Mouse (Mus musculus) spleen, postnatal 4 days (tissue): ENCODE results near the gene Tor4a.

Experiments
- DNase-seq, 2 experiments: peaks; one replicate each; pipeline ENCODE4 v3.0.0; 2022; ENCODE audit warnings: low spot score in 2 of 2

Gene Tor4a

DNA sequence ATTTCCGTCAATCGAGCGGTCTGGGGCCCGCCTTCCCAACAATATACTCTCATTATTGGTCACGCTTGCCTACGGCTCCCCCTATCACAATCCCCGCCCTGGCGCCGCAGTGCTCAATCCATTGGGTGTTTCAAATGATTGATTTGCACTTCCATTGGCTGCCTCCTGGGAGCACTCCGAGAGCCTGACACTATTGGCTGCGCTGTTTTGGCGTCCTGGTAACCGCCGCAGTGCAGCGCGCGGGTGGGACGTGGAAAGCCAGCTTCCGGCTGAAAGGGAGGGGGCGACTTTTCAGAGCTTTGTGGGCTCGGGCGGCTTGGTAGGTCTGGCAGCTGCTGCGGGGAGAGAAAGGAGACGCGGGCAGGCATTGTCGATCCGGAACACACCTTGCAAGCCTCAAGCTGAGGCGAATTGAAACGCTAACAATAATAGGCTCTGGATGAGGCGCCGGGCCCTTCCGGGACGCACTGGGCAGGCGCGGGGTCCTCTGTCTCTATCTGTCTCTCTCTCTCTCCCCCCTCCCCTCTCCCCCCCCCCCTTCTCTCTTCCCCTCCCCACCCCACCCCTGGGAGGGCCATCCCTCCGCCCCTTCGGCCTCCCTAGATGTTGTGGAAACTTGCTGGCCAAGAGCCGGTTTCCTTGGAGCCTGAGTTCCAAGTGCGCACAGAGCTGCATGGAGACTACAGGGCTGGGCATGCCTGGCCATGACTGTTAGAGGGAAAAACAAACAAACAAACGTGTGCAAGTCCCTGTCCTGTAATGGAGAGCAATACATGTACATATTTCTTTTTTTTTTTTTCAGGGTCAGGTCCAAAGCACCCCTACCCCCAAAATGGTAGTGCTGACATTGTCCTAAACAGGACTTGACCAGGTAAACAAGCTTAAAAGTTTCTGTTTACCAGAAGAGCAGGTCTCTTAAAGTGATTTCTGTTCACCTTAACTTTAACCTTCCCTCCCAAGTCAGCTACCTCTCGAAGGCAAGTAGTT lies 28.4 kb upstream of the Tor4a start:
- peak; percentile 96 to 98 for DNase-seq

DNA sequence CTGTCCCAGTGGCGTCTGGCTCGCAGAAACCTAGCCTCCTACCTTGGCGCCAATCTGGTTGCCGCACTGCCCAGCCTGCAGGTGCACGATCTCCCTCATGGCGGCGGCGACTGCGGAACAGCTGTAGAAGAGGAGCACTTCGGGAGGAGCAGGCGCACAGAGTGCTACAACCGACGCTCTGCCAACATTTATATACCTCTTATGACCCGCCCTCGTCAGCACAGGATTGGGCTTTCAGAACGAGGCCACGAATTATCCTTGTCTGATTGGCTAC lies 27.7 kb upstream of the Tor4a start, which contains the start of gene Tubb4b:
Tubb4b (minus strand) TSS at position 211 of the 274 bp plus-strand sequence.
- no peak for DNase-seq

DNA sequence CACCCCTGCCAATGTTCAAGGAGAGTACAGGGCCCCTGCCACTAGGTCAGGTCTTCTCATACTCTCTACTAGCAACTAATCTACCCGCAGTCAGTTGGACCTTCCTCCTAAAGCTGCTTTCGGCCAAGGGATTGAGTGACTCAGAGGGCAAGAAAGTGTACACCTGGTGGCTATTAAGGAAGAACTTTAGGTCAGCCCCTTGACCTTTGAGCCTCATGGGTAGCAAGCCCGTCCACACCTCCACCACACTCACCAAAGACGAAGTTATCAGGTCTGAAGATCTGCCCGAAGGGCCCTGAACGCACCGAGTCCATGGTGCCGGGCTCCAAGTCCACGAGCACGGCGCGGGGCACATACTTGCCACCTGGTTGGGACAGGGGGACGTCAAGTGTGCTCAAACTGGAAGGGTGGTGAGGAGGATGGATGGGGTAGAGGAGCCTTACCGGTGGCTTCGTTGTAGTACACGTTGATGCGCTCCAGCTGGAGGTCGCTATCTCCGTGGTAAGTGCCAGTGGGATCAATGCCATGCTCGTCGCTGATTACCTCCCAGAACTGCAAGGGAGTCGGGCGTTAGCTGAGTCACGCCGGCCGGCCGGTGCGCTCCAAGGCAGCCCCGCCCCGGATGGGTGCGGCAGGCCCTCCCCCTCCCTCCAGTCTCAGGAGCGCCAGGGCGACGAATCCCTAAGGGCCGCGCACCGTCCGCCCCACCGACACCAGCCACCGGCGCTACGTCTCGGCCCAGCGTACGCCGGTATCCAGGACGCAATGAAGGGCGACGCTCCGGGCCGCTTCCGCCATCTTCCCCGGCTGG lies 27.2 kb upstream of the Tor4a start:
- peak; percentile 93 to 95 for DNase-seq

DNA sequence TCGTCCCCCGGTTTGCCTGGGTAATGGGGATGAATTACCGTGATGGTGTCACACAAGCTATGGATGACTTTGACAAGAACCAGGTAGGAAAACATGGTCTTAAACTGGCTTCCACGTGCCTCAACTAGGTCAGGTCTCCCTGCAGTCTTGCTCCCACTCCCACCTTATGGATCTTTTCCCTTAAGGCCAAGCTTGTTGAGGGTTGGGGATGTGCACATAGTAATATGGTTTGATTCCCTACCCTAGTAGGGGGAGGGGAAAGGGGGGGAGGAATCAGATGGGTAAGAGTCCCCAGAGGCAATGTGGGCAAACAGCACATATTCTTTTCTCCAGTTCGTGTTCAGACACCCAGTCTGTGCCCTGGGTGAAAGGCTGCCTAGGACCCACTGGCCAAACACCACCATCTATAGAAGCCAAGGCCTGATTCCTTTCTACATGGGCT lies 24.7 kb upstream of the Tor4a start:
- DNase-seq, result no peak

DNA sequence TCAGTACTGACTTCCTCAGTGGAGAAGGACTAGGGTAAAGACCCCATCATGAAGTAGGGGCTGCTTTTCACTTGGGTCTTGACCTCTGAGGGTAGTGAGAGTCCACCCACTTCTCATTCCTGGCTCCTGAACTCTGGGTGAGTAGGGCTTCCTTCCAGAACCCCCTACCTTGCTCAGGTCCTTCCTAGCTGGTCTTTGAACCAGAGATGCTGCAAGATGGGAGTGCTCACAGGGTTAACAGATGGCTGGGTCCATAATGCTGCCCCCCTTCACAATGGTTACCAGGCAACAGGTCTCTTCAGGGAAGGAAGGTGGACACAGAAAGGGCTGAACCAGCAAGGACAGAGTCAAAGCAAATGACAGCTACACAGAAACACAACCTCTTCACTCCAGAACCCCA lies 21.8 kb upstream of the Tor4a start, which contains the start of gene Fam166a:
Fam166a (plus strand) TSS at position 301 of the 400 bp plus-strand sequence.
- DNase-seq, result no peak

DNA sequence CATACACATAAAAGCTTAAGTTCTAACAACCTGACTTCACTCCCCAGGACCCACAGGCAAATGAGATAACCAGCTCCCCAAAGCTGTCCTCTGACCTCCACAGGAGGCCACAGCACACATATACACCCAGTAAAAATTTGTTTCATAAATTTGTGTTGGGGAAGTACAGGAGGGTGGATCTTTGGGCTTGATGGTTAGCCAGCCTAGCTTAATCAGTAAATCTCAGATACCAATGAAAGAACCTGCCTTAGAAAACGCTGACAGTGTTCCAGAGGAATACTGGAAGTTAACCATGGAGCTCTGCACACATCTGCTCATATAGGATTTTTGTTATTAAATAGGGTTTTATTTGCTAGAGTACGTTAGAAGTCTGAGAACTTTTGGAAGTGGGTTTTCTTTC lies 21.0 kb upstream of the Tor4a start:
- DNase-seq, result no peak

DNA sequence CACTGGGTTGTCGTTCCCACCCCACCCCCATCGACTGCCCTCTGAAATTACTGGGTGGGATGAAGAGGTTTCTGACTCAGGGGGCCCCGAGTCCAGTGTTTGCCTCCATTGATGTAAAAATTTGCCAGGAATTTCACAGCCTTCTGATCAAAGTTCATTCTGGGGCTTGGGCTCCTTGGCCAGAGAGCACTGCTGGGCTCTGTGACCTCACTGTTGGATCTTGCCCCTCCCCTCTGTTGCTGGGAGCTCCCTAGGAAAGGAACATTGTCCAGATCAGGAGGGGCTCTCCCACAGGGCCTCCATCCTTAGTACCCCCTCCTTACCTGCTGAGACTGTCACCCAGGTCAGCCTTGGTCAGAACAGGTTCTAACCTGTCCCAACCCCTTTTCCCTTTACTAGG lies 17.8 kb upstream of the Tor4a start, which contains the start of gene Stpg3:
Stpg3 (minus strand) TSS at position 194 of the 400 bp plus-strand sequence.
- DNase-seq, result no peak

DNA sequence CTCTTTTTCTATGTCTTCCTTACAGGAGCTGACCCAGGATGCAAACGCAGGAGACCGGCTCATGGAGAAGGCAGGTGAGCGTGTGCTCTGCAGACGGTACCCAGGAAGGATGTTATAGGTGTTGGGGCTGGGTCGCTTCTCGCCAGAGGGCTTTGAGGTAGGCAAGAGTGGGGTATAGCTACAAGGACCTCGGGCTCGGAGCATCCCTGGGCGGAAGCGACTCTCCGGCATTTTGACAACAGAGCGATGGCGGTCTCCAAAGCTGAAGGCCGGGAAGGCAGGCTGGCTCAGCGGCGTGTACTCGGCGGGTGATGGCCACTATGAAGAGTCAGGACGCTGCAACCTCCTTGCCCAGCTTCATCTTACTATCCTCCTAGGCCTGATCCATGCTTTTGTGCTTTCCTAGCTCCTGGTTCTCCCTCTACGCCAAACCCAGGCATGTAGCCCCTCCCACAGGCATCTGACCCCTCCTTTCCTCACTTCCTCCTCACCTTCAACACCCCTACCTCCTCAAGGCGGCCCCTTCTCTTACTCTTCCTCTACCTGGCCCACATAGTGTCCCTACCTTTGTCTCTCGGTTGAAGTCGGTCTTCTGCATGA lies 16.7 kb upstream of the Tor4a start:
- DNase-seq, result no peak

DNA sequence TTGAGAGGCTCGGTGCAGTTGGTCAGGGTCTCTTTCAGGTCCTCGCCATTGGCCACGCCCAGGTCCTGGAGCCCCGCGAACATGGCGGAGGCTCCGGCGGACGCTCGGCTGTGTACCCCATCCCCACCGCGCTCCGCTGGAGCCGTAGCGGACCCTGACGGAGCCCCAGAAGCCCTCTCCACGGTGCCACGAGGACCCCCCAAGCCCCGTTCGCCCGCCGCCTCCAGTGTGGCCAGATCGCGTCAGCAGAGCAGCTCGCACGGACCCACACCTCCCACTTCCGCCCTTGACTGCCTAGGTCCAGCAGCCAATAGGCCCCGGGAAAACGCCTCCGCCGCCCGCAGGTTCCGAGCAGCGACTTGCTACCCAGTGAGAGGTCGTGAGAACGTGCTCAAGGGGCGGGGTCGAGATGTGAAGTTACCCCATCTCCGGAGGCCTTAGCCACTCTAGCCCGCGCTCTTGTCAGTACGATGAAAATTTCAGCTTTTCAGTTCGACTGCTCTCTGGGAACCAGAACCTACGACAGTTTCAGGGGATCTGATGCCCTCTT lies 14.5 kb upstream of the Tor4a start, which contains the start of gene Nelfb:
Nelfb (minus strand) TSS at position 369 of the 550 bp plus-strand sequence.
- DNase-seq, result peak; percentile 92 to 97

DNA sequence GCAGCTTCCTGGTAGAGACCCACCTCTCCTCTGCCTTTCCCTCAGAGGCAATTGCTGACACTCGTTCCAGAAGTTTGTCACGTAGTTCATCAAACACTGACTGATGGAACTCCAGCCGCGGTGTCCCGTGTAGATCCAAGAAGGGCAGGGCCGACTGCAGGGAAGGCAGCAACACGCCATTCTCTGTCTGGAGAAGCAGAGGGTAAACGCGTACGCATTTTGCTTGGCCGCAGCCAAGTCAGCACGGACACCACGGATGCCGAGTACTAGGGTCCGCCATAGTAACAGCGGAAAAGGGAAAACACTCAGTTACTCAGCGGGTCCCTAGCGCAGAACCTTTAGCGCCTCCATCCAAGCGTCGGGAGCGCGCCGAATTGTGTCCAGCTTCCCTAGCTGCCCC lies 14.0 kb upstream of the Tor4a start:
- no peak for DNase-seq

DNA sequence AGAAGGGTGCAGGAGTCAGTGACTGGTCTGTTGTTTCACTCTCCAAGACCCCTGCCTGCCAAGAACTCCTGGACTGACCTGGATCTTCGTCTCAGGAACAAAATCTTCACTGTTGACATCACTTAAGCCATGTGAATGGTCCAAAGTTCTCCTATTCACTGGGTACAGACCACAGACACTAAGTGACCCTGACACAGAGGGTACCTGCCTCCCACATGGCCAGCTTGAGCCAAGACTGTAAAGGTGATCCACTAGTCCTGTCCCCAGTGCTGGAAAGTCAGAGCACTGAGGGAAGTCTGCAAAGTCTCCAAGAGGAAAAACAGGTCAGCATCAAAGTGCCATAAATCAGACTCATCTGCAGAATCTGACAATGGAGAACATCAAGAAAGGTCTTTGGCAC lies 10.9 kb upstream of the Tor4a start:
- no peak for DNase-seq

DNA sequence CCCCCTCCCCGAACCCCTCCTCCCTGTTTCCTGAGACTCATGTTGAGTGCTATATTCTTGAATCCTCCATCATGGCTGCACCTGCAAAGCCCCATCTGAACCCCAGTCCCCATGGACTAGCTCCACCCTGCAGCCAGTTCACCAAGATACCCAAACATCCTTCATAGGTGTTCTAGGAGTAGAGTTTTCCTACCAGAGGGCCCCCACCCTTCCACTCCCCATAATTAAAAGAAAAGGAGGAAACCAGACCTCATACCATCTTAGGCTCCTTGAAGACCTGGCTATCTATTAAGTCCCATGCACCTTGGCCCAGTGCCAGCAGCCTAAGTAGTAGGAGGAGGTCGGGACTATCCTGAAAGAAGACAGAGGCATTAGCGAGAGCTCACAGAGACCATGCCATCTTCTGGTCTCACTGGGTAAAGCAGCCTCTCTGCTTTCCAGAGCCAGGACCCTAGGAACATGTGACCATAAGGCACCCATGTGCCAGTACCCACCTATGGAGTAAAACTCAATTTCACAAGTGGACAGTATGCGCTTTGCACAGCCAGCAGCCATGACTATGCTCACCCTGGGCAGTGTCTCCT lies 7.0 kb upstream of the Tor4a start:
- peak; percentile 60 to 80 for DNase-seq

DNA sequence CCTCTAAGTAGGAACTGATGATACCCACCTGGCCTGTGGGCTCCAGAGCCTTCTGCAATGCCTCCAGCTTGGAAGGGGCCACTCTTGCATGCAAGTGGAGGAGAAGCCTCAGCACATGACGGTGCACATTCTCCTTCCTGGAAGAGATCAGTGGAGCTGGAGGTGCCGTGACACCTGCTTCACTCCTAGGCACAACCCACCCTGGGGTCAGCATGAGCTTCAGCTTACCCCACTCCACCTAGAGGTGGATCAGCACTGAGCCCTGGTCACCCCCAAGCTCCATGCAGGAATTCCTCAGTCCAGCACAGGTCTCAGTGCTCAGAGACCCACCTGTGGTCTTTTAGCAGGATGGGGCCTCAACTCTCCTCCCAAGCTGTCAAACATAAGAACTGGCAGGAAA lies 3.9 kb upstream of the Tor4a start:
- no peak for DNase-seq

DNA sequence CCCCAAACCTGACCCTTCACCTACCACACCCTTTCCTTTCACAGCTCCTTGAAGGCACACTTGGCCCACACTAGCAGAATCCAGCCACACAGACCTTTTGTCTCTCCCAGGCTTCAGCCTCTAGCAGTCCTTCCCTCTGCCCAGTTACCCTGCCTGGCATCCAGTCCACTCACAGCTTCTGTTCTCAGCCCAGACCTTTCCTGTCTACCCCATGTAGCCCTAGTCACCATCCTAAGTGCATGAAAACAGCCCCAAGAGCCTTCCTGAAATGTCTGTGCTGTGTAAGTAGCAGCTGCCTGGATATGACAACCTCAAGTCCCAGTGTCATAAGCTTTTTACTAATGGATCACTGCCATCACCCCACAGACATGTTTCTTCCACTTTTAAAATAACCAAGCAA lies 1.3 kb upstream of the Tor4a start:
- DNase-seq, result no peak

DNA sequence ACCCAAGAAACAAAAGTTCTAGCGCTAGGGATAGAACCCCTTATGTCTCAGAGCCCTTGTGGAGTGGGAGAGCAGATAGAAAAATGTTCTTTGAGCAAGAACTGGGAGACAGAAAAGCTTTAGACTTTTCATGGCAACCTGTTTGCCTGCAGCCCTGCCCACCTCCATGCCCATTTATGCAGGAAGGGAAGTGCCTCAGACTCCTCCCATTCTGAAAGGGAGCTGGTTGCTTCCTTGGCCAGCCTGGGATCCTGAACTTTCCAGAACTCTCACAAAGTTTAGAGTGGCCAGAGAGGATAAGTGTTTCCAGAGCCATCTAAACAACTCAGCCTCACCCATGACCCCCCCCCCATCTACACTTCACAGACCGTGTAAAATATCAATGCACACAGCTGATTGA lies 505 bp upstream of the Tor4a start:
- peak in 1 of 2 experiments; percentile 64 for DNase-seq

DNA sequence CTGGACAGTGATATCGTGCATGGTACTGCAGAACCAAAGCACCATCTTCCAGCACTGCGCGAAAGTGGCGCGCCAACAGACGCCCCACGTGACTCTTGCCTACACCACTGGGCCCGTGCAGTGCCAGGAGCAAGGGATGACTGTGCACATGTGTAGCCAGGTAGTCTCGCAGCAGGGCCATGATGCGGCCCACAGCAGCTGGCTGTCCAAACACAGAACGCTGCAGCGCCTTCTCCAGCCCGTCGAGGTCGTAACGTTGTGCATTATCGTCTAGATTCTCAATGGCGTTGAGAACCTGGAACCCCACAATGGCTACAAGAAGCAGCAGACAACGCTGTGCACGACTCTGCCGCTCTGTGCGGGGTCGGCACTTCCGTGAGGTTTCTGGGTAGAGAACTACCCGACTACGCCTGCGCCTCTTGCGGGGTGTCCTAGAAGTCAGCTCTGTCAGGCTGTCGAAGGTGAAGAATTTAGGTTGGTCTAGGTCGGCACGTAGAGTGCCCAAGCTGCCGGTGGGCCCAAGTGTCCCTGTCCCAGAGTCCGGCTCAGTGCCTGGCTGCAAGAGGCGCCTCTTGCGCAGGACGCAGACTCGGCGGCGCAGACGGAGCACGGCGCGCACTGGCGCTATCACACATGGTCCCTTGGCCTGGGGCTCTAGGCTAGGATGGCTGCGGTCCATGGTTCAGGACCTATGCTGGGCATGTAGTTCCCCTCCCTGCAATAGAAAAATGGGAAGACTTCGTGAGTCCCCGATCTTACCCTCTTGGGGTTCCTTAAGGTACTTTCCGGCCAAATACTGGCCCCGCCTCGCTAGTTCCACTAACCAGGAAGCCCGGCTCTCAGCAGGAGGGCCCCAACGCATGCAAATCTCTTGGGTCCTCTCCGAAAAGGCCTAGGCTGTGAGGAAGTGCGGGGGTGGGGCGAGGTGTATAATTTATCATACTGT lies 1.2 kb downstream of the Tor4a start:
- peak; percentile 82 to 86 for DNase-seq

DNA sequence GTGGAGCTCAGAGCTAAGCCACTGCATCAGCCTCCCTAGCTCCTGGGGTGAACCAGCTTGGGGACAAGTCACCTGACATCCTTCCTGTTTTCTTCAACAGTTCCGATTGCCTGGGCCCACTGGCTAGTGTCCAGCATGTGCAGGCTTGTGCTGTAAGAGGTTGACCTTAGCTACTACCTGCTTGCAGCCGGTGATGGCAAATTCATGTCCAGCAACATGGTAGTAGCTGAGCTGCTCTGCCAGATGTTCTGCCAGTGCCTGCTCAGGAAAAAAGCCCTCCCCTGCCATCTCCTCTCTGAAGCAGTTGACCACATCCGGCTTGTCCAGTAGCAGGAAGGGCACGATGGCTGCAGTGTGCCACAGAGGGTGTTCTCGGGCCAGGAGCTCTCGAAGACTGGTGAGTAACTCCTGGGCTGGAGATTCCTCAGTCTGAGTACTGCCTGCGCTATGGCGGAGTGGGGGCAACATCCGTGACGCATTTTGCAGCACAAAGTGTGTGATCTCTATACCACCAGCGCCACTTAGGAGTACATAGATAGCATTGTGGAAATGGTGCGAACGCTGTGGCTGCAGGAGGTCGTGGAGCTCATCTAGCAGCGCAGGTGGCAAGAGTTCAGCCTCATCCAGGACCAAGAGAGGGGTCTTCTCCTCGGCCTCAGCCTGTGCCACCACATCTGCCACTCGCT lies 2.1 kb downstream of the Tor4a start:
- peak; percentile 43 to 79 for DNase-seq

DNA sequence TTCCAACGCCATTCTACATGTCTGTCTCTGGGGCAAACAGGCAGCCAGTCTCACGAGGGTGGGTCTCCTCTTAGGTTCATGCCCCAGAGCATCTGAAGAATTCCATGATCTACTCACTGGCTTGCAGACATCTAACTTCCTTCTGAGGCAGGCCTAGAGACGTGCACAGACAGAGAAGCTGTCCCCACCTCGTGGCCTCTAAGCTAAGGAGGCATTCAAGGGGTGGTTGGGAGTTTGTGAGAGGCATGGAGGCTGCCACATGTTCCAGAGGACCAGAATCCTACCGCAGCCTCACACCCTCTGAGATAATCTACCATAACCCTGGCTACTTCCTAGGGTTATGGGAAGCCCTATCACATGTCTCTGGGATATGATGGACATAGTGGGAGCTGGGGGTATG lies 2.7 kb downstream of the Tor4a start:
- peak in 1 of 2 experiments; percentile 56 for DNase-seq

DNA sequence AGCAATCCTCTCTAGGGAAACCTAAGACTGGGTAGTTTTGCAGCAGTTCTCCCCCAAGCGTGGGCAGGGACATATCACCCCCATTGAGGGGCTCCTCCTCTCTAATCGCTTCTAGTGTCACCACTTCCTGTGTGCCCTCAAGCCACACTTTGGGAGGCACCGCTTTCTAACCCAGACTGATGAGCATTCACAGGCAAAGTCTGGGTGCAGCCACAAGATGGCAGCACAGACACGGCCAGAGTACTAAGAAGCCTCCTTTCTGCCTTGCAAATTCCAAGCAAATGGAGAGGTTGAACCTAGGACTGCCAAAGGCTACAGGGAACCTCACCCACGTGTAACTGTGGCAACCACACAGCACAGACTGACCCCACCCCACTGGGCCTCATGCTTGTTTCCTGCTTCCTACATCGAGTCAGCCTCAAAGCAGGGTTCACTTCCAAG lies 3.3 kb downstream of the Tor4a start:
- DNase-seq, result peak; percentile 82 to 88

DNA sequence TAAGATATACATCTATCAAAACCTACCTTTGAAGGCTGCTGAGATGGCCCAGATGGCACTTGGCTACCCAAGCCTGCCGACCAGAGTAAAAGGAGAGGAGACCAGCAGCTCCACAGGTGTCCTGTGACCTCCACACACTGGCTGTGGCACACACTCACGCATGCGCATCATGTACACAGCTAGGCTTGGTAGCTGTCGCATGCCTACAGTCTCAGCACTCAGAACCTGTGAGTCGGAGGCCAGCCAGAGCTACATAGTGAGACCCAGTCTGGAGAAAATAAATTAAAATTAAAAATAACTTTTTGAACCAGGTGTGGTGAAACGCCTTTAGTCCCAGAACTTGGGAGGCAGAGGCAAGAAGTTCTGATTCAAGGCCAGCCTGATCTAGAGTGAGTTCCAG lies 8.8 kb downstream of the Tor4a start:
- DNase-seq, result no peak
